Mouse (Mus musculus): ENCODE data around the gene Sntb2.

Sntb2 gene

DNA sequence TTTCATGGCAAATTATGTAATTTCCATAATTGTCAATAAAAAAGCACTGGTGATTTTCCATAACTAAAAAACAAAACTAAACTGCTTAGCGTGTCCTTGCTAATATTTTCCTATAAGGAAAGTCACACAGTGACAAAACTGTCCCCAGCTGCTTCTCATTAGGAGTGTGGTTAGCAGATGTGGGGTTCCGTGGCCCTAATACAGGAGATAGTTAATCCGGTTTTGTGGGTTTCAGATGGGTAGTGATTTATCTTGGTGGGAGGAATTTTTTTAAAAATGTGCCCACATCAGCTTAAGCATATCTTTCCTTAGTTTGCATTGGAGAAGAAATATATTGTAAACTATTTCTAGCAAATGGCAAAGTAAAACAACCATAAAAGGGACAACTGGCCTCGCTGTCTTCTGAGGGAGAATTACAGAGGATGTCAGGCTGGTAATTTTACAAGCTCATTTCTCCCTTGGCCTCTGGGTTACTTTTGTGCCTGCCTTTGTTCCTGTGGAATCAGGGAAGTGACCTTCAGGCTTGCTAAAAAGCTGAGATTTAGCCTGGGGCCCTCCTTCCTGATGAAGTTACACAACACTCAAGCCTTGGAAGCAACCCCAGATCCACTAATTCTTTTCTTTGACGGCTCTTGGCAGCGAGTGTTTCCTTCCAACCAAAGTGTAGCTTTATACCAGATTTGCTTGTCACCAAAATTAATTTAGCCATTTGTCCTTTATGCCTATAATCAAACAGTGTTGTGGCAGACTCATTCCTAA lies 6.2 kb upstream of the Sntb2 start:
- DNase-seq (ENCODE audit: low read depth, low spot score) = peak; percentile 69

DNA sequence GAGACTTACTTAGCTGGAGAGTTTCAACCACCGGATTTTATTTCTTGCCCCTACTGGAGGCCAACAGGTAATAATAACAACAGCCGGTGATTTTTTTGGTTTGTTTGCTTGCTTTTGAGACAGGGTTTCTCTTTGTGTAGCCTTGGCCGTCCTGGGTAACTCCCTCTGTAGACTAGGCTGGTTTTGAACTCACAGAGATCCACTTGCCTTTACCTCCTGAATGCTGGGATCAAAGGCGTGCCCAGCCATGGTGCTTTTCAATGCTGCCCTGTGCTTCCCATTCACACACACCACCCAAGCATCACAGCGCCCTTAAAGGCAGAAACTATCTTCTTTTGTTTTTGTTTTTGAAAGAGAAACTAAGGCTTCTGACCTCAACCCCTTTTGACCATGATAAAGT lies 5.6 kb upstream of the Sntb2 start:
- DNase-seq (ENCODE audit: low read depth, low spot score) = no peak

DNA sequence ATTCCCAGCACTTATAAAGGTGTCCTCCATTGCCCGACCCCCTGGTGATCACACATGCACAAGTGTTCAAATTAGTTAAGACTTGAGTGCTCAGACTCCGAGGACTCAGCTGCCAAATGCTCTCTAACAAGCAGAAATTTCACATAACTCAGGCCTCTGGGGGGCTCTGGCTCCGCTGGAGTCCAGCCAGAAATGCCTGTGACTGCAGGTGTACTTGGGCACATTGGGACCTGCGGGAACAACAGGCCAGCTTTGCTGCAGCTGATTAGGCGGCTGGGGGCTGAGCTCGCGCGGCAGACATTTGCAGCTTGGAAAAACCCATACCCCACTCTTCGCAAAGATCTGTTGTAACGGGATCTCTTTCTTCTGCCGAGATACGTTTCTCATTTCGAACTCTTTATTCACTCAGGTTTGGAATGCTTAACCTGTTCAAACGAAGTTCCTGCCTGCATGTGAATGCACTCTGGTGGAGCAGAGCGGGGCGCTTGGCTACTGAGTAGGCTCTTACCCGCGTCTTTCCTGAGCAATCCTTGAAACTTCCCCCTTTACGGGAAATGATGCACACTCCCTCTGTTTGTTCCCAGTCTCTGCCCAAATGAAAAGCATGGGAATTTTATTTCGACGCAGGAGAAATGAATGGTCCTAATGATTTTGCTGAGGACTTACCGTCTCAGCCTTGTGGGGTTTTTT lies 3.0 kb upstream of the Sntb2 start:
- no peak for DNase-seq (ENCODE audit: low read depth, low spot score)

DNA sequence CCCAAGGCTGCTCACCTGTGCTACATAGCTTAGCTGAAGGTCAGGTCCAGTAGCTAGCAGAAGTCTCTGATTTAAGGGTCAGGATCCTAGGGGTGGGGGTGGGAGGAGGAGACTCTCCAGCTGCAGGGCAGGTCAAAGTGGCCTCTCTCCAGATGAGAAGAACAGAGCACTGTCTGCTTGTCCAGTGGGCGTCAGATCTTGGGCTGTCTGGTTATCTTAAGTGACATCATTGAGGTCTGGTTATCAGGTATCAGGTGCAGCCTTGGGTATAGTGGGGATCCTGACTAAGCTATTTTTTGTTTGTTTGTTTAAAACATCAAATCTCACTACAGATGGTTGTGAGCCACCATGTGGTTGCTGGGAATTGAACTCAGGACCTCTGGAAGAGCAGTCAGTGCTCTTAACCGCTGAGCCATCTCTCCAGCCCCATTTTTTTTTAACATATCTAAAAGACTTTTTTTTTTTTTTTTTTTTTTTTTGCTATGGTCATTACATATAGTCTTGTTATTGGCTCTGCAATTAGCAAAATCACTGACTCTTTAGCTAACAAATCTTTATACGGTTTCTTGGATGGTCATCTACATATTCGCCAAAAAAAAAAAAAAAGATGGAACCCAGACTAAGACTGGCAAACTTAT lies 1.9 kb upstream of the Sntb2 start:
- DNase-seq (ENCODE audit: low read depth, low spot score) = no peak

DNA sequence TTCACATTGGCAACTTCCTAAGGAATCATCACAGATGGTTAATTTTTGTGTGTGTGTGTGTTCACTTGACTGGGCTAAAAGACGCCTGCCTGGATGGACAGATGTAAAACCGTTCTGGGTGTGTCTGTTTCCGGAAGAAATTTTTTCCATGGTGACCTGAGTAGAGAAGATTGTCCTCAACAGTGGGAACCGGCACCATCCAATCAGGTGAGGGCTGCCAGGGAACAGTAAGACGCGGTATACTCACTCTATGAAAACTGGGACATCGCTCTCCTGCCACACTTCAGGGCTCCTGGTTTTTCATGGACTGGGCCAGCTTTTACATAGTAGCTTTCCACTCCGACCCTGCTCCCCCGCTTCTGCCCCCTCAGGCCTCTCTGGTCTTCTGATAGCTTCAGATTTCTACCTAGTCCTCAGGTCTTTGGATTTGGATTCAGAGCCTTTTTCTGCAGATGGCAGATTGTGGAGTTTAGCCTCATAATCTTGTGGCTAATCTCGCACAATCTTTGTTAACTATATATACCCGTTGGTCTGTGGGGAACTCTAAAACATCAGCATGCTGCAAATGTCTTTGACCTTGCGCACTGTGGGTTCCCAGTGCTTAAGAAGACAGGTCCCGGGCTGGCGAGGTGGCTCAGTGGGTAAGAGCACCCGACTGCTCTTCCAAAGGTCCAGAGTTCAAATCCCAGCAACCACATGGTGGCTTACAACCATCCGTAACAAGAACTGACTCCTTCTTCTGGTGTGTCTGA lies 1.1 kb upstream of the Sntb2 start:
- no peak for DNase-seq (ENCODE audit: low read depth, low spot score)

DNA sequence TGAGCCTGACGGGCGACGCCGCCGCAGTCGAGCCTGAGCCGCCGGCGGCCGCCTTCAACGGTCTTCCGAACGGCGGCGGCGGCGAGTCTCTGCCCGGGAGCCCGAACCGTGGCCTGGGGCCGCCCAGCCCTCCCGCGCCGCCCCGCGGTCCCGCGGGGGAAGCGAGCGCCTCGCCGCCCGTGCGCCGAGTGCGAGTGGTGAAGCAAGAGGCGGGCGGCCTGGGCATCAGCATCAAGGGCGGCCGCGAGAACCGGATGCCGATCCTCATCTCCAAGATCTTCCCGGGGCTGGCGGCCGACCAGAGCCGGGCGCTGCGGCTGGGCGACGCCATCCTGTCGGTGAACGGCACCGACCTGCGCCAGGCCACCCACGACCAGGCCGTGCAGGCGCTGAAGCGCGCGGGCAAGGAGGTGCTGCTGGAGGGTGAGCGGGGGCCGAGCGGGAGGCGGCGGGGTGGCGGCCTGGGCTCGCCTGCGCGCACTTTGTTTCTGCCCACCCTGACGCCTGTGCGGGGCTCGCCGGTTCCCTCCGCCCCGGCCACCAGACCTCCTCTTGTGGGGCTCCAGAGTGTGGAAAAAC lies 438 bp downstream of the Sntb2 start:
- no peak for DNase-seq (ENCODE audit: low read depth, low spot score)

DNA sequence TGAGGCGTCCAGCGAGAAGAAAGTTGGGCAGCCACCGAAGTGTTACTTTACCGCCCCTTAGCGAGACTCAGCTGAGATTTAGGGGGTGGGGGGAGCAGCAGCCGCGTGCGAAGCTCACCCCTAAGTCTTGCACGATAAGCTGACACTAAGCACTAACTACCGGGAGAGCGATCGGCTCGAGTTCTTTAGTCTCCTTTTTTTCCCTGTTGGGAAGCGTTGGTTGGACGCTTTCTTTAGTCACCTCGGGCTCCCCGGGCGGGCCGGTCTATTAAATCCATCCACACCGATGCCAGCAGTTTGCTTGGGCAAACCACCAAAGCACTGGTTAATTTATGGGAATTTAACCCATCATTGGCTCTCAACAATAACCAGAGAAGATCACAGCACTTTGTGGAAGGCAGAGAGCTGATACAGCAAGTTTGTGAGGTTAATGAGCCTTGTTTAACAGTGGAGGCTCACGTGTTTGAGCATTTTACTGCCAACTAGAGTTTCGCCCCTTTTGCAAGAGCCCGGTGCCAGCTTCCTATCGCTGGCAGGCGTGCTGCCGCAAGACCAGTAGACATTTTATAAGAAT lies 1.0 kb downstream of the Sntb2 start:
- no peak for DNase-seq (ENCODE audit: low read depth, low spot score)

DNA sequence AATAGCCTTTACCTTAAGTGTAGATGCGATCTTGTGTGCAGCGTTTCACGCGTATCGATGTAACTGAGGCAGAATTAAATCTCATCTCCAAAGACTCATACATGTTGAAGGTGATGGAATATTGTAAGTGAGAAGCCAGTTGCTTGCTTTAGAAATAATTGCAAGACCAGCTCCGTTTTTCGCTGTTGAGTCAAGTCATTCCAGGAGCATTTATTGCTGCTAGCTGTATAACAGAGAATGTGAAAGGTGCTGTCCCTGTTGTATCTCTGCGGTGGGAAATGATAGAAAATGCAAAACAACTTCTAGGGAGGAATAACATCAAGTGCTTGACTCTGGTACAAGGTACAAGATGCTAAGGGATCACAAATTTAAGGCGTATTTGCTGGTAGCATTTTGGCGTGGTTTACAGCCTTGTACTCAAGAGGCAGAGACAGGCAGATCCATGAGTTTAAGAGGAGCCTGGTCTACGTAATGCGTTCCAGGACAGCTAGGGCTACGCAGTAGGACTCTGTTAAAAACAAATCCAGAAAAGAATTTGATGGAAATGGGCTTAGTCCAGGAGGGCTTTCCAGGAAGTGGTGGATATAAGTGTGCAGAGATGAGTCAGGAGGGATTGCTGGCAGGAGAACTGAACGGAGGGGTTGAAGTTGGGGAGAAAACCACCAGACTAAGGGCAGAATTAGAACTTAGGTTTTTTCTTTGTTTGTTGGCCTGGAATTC lies 1.7 kb downstream of the Sntb2 start:
- DNase-seq (ENCODE audit: low read depth, low spot score) = no peak

DNA sequence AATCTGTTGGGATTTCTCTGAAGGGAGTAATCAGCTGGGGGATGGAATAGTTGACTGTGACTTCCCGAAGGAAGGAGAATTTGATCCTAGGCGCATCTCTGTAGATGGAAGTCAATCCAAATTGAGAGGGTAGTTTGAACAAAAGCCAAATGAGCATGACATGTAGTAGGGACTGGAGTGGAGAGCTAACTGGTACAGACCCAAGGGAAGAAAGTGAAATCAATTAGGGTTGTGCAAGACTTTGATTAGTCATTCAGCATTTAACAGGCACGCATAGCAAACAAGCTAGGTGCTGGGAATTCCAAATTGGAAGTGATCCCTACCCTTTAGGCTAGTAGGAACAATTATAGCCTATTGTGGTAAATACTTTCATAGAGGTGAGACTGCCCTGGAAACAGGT lies 6.3 kb downstream of the Sntb2 start:
- DNase-seq (ENCODE audit: low read depth, low spot score) = peak; percentile 51

DNA sequence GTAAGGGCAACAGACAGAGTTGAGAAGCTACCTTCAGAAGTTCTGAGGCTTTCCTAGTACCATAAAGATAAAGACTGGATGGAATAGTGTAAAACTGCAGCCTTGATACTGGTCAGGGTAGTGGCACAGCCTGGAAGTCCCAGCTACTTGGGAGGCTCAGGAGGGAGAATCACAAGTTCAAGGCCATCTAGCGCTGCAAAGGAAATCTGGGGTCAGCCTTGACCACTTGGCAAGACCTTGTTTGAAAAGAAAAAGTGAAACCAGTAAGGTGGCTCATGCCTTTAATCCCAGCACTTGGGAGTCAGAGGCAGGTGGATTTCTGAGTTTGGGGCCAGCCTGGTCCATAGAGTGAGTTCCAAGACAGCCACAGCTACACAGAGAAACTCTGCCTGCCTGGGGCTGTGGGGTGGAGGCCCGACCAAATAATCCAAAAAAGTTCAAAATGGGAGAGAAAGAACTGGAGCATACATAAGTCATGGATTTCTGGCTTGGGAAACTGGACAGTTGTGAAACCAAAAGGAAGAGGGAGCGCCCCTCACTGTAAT lies 8.4 kb downstream of the Sntb2 start:
- DNase-seq (ENCODE audit: low read depth, low spot score) = no peak

DNA sequence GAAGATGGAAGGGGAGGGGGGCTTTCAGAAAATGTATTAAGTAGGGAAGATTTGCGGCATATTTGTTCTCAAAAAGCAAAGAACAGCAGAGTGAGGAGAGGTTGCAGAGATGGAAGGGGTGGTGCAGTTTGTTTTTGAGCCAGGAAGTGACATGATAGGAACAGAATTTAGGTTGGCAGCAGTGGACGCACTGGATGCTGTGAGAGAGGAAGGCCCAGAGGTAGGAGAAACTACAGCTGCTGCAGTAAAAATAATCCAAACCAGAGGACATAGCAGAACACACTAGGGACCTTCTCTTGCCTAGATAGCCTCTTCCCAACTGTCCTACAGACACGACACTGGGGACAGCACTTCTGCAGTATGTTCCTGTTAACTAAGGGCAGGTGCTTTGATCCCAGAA lies 9.2 kb downstream of the Sntb2 start:
- peak; percentile 74 for DNase-seq (ENCODE audit: low read depth, low spot score)

DNA sequence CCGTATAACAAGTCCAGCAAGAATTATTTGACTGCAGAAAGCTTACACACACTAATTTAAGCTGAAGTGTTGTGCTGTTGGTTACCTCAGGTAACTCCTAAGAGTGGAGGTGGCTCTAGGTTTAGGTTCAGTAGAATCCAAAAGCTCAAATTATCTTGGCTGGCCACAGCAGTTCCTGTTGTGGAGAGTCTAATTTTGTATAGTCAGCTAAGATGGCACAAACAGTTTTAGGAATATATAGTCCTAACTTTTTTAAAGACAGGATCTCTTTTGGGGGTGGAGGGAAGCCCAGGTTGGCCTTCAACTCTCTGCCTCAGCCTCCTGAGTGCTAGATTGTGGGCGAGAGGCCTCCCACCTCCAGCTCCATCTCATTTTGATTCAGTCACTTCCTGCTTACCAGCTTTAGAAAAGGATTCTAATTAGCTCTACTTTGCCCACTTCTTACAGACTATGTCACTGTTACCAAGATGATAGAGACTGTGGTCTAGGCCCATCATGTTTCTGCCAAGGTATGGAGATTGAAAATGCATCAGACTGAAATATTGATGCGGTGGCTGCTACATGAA lies 13.2 kb downstream of the Sntb2 start:
- DNase-seq (ENCODE audit: low read depth, low spot score) = no peak

DNA sequence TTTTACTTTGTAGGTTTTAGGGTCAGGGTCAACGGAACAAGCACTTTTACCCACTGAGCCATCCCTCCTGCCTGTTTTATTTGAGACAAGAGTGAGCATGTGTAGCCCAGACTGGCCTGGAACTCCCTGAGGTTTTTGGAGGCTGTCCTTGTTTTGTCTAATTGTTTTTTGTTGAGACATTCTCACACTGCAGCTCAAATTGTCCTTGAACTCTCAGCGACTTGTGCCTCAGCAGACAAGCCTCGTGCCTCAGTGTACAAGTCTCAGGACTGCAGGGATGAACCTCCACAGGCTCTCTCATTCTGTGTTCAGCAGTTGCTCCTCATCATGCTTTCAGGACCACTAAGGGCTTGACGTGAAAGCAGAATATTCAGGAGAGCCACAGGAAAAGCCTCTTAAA lies 16.2 kb downstream of the Sntb2 start:
- DNase-seq (ENCODE audit: low read depth, low spot score) = no peak

DNA sequence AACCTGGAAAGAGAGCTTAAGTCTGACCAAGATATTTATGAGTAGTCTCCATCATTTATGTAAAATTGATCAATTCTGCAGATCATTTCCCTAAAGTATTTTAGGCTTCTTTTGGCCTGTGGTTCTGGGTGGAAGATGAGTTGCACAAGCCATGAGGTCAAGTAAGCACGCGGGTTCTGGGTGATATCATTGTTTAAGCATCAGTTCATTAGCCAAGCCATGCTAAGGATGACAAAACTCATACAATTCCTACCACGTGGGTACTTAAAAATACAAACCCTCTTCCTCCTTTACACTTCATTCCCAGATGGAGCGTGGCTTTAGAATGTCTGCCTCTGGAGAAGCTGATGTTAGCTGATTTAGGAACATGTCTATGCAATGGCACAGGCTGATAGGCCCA lies 18.0 kb downstream of the Sntb2 start:
- no peak for DNase-seq (ENCODE audit: low read depth, low spot score)

DNA sequence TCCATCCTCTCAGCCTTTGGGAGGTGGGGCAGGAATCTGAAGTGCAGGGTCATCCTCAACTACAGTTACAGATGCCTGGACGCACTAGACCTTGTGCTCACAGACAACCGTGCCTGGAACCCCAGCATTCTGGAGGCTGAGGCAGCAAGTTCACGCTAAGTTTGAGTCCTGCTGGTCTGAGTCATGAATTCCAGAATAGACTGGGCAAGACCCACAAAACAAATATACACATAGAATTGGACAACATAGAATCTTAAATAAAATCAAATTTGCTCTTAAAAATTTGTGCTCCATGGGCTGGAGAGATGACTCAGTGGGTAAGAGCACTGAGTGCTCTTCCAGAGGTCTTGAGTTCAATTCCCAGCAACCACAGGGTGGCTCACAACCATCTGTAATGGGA lies 21.5 kb downstream of the Sntb2 start:
- DNase-seq (ENCODE audit: low read depth, low spot score) = no peak

DNA sequence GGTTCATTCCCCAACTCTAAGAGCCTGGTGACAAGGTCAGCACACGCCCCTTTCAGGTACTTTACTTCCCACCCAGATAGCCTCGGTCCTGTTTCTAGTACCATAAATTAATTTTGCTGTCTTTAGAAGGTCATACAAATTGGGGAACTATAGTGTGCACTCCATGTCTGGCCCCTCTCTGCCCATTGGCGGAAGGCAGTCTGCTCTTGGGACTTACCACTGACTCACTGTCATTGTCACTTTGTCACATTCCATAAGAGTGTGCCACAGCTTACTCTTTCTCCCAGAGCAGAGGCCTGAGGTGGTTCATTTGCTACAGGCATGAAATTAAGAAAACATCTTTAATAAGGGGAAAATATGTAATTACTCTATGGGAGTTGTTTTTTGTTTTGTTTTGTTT lies 22.7 kb downstream of the Sntb2 start:
- DNase-seq (ENCODE audit: low read depth, low spot score) = no peak

DNA sequence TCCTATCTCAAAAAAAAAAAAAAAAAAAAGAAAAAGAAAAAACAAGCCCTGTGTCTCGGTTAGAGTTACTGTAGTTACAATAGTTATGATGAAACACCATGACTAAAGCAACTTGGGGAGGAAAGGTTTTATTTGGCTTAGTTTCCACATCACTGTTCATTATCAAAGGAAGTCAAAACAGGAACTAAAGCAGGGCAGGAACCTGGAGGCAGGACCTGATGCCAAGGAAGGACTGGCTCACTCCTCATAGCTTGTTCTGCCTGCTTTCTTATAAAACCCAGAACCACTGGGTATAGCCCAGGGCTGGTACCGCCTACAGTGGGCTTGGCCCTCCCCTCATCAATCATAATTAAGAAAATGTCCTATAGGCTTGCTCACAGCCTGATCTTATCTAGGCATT lies 24.1 kb downstream of the Sntb2 start:
- no peak for DNase-seq (ENCODE audit: low read depth, low spot score)

DNA sequence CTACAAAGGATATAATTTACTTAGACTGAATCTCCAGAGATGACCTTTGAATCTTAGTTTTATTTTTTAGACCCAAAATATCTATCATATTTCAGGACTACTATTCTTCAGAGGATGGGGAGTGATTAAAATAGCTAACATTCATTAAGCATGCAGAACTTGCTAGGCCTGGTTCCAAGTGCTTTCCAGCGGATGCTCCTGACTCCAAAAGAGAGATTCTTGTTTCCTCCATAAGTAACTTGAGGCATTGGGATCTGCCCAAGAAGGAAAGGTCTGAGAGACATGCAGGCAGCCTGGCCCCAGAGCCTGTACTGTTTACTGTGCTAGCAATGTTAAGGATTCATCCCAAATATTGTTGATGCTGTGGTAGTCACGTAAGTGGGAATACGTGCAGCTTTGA lies 26.8 kb downstream of the Sntb2 start:
- no peak for DNase-seq (ENCODE audit: low read depth, low spot score)

DNA sequence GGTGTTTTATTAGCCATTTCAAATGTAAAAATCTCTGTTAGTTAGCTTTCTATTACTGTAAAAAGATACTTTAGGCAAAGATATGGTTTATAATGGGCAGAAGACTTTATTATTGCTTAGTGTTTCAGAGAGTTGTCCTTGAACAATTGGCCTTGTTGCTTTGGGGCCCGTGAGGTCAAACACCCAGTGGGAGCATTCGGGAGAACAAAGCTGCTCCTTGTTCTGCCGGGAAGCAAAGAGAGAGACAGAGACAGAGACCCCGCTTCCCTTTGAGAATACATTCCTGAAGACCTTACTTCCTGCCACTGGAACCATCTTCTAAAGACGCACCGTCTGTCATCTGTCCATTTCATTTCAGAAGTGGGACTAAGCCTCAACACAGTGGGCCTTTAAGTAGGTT lies 27.8 kb downstream of the Sntb2 start:
- no peak for DNase-seq (ENCODE audit: low read depth, low spot score)

DNA sequence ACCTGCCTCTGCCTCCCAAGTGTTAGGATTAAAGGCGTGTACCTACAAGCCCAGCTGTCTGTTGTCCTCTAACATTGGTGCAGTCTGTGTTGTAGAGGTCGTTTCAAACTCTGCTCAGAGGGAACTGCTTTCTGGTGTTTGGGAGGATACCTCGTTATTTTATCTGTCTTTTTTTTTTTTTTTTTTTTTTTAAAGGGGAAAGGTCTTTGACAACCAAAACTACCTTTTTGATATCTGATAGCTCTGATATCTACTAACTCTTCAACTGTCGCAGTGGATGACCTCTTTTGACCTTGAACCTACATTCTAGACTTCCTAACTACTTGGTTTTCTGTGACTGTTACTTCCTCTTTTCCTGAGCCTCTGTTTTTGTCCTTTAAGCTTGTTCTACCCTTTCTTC lies 29.0 kb downstream of the Sntb2 start:
- no peak for DNase-seq (ENCODE audit: low read depth, low spot score)

All from skeletal muscle tissue, adult 2 months (tissue).